Mouse (Mus musculus) adrenal gland, postnatal 25 days (tissue): ENCODE results near the gene Doc2g. TPM values are rescaled to one million over a fixed set of nuclear protein-coding genes. Genes with fewer than 3 reads are reported as not detected.
A peak's percentile ranks its signal among the peaks of the same experiment; 100 is the strongest.

Experiments
- DNase-seq: peaks from one replicate; pipeline ENCODE4 v3.0.0; 2021; ENCODE audit warnings: mixed read lengths
- total RNA-seq: library from RNA; stranded (reverse); gene quantifications from 2 replicates; pipeline ENCODE4 v1.2.3, GENCODE M21; 2021

Doc2g gene
- total RNA-seq, 1 experiment from 2014 or later: 2.4 TPM

DNA sequence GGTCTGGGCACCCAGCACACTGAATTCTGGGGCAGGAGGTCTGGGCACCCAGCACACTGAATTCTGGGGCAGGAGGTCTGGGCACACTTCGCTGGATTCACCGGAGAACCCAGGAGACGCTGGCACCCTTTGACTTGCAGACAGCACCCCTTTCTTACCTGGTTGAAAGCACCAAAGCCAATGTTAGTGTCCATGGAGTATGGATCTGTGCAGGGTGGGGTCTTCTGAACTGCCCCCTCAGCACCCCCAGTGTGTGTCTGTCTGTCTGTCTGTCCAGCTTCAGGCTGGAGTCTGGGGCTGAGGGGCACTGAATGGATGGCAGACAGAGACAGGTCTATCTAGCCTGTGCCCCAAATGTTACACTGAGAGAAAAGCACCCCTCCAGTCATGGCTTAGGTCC, 11.6 kb upstream of the Doc2g start:
- DNase-seq: no peak

GRCm38 (mm10) chr19:3991966-3992365, 11.1 kb upstream of the Doc2g start:
- DNase-seq: no peak

GRCm38 (mm10) chr19:3992416-3992815, 10.7 kb upstream of the Doc2g start, which contains the start of gene Tbx10:
TSS of gene Tbx10 (plus strand) at chr19:3992752.
- no peak for DNase-seq

- DNase-seq: no peak
Measured at GRCm38 (mm10) chr19:3994932-3995331, 8.2 kb upstream of the Doc2g start.

DNA sequence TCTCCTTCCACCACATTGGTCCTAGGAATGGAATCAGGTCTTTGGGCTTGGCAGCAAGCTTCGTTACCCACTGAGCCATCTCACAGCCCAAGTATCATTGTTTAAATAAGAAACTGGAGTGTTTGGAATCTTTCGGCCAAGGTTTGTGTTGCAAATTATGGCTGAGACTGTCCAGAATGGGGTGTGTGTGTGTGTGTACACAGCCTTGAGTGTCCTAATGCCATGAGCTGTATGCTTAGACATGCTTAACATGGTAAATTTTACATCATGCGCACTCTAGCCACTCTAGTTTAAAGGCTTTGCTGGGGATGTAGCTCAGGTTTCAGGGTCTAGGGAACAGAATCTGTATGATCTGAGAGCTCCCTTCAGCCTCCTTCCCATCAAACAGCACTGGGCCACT, 7.6 kb upstream of the Doc2g start:
- no peak for DNase-seq

DNA sequence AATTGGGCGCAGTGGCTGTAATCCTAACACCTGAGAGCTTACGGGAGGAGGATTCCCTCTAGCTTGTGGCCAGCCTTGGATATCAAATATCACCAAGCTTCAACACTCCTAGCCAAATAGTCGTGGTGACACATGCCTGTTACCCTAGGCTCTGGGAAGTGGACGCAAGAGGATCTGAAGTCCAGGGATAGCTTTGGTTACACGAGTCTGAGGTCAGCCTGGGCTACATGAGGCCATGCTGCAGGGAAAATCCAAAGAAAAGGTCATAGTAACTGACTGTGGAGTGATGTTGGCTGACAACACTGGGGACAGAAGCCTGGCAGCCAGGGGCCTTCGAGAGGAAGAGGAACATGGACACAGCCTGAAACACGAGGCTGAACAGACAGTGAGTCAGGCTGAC, 7.0 kb upstream of the Doc2g start:
- DNase-seq: no peak

DNA sequence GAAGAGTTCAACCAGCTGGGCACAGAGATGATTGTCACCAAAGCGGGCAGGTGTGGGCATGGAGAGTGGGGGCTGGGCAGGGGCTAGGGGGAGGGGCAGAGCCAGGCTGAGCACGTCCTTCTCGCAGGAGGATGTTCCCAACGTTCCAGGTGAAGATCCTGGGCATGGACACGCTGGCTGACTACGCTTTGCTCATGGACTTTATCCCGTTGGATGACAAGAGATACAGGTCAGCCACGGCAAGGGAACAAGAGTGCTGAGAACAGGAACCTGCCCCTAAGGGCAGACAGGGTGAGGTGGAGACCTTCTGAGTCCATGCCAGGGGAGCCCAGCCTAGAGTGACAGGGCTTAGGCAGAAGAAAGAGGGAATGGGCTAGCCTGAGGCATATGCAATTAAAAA, 6.4 kb upstream of the Doc2g start:
- DNase-seq: no peak

GRCm38 (mm10) chr19:3997231-3997630, 5.9 kb upstream of the Doc2g start:
- DNase-seq: no peak

DNA sequence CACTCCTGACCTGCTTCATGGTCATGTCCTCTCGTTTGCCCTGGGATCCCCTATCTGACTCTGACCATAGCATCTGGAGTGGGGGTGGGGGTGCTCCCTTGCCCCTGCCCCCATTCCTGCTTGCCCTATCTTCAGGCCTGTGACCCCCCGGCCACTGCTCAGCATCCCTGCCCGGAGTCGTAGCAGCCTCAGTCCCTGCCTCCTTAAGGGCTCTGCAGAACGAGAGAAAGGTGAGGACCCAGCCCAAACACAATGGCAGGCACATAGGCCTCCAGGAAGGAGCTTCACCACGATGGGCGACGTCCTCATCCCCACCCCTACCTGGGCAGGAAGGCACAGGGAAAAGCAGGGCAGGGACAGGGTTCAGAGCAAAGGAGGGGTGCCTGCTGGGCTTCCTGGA, 4.8 kb upstream of the Doc2g start:
- DNase-seq: no peak

- DNase-seq: no peak
Measured at GRCm38 (mm10) chr19:3999121-3999730, 3.9 kb upstream of the Doc2g start.

DNA sequence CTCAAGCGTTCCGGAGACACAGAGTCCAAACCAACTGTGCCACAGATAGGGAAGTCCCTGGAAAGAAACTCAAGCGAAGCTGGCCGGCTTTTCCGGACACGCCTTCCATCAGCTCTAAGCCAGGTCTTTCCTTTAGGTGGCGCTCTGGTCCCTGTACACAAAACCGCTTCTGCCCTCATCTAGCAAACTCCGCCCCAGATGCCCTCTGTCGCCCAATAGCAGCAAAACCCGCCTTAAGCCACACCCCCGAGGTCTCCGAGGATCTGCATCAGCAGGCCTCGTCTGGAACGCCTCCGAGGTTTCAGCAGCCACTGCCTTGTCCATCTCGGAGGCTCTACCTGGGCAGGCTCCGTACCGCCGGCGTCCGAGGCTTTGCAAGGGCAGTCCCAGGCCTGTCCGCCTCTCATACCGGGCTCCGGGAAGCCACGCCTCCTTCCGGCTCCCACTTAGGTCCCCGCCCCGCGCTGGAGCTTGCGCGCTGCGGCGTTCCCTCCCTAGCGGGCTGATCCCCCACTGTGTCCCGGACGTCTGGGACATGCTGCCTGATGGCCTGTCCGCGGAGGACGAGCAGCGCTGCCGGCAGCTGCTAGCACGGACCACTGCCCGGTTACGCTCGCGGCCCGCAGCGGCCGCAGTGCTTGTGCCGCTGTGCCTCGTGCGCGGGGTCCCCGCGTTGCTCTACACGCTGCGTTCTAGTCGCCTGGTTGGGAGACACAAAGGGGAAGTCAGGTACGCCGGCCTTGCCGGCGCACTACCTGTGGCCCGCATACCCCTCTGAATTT, 2.8 kb upstream of the Doc2g start, which contains the start of the genes Nudt8 and Gm49405:
Gene Nudt8 (plus strand): TSS at position 462 of the 782 bp plus-strand sequence.
Gene Gm49405 (plus strand): TSS at position 508 of the 782 bp plus-strand sequence.
- DNase-seq: peak; percentile 90

- no peak for DNase-seq
Measured at GRCm38 (mm10) chr19:4000949-4001525, 2.1 kb upstream of the Doc2g start.

DNA sequence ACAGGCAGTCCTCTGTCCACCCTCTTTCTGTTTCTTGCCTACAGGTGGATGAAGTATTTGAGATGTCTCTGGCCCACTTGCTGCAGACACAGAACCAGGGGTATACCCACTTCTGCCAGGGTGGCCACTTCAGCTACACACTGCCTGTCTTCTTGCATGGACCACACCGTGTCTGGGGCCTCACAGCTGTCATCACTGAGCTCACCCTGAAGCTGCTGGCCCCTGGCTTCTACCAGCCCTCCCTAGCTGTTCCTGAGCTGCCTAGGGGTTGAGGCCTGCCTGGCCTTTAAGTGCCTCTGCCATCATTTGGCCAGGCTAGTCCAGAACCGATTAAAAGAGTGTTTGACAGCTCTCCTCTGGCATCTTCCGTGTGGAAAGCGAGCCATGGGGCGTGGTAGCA, 1.4 kb upstream of the Doc2g start:
- DNase-seq: no peak

GRCm38 (mm10) chr19:4003641-4004040, 528 bp downstream of the Doc2g start:
- DNase-seq: no peak

- DNase-seq: no peak
Measured at GRCm38 (mm10) chr19:4004331-4004730, 1.2 kb downstream of the Doc2g start.

DNA sequence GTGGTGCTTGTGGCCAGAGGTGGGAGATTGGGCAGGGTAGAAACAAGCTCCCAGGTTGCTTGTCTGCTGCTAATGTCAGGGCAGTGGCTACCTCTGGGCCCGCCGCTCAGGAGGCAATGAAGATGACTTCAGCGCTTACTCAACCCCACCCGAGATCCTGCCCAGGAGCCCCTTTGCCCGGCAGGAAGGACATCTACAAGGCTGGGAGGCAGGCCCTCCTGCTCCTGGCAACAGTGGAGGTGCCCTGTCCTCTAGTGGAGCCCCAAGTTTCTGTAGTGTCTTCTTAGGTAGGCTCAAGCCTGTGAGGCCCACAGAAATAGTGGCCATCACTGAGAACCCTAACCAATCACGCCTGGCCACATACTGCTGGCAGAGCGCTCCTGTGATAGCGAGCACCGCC, 2.0 kb downstream of the Doc2g start:
- DNase-seq: no peak

DNA sequence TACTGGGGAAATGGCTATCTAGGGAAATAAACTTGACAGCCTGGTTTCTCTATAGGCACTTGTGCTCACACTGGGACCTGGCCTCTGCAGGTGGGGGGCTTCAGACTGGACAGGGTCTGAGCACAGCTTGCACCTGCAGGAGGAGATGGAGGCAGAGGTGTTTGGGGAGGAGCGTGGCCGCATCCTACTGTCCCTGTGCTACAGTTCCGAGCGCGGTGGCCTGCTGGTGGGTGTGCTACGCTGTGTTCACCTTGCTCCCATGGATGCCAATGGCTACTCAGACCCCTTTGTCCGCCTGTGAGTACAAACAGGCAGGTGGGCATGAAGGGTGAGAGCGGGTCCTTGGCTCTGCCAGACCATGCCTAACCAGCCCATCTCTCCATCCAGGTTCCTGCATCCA, 2.9 kb downstream of the Doc2g start:
- no peak for DNase-seq

GRCm38 (mm10) chr19:4011086-4011485, 8.0 kb downstream of the Doc2g start:
- no peak for DNase-seq

DNA sequence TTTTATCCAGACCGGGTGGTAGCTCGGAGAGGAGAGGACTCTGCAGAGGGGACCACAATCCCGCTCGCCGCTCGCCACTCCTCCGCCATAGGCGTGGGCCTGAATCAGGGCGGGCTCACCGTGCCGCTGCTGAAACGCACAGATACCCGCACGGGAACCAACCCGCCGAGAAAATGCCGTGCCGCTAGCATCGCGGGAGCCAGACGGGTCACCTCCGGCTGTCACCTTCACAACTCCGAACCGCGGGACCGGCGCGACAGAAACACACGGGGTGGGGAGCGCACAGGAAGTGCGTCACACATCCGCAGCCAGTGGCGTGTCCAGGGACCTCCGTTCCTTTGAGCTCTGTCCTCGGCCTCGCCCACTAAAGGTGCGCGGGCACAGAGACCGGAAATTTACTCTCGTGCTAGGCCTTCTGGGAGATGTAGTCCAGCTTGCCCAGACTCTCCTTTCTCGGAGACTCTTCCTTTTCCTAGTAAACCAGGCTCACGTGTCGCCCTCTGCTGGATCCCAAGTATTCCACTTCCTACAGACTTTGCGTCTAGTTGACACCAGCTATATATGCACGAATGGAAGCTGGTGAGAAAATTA, 9.4 kb downstream of the Doc2g start, which contains the start of gene Ndufv1:
Gene Ndufv1 (minus strand): TSS at position 375 of the 591 bp plus-strand sequence.
- DNase-seq: peak; percentile 90

DNA sequence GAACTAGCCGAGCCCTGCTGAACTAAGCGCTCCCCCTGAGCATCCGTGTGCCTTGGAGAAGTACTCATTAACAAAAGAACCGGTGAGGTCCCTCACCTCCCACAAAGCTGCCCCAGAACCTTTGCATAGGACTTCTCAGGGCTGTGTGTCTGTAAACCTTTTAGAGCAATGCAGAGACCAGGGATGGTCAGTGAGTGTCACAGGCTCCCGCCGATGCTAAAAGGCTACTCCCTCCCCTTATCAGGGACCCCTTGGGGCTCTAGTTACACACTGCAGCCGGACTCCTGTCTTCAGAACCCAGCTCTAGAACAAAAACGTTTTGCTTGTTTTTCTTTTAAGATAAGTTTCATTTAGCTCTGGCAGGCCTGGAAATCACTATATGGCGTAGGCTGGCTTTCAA, 10.0 kb downstream of the Doc2g start:
- no peak for DNase-seq

- no peak for DNase-seq
Measured at GRCm38 (mm10) chr19:4014802-4015201, 11.7 kb downstream of the Doc2g start.

GRCm38 (mm10) chr19:4015635-4016034, 12.5 kb downstream of the Doc2g start:
- DNase-seq: no peak
